Mouse (Mus musculus): Measurements from ENCODE around the gene Aif1l. TPM values are rescaled to one million over a fixed set of nuclear protein-coding genes. Genes with fewer than 3 reads are reported as not detected.

Gene Aif1l
- polyA plus RNA-seq, 1 experiment from 2014 or later = 12.4 TPM

GRCm38 (mm10) chr2:31957211-31957610 lies 7.3 kb downstream of the Aif1l start:
- H3K9me3 ChIP-seq (replicated peaks; ENCODE audit: control insufficient read depth, low read length) = no peaks in the 10 kb centered on the region
- H3K4me2 ChIP-seq (ENCODE audit: low read depth, low read length) = no peak overlapping the region
- peaks cover 6% of the 10 kb centered on the region; the same call in 1 of the 2 replicates for H3K4me1 ChIP-seq (ENCODE audit: control insufficient read depth, insufficient read depth, low read length)
- H3K27me3 ChIP-seq (ENCODE audit: control insufficient read depth, insufficient read depth, low read length) = no peaks in the 10 kb centered on the region
- no peaks in the 10 kb centered on the region for H3K36me3 ChIP-seq (ENCODE audit: control insufficient read depth, insufficient read depth, low read length)
- ATAC-seq (ENCODE audit: insufficient read depth, low FRiP score) = no peak
- 85% methylated on average over 10 of the region's 10 CpGs for WGBS
- H3K4me3 ChIP-seq (replicated peaks; ENCODE audit: low read length) = no peak overlapping the region
- H3K27ac ChIP-seq (ENCODE audit: low read length) = no peak overlapping the region
- no peak overlapping the region for H3K9ac ChIP-seq (ENCODE audit: low read length)

- WGBS = 94% methylated on average over 8 of the region's 8 CpGs
Observed at GRCm38 (mm10) chr2:31960986-31961385, 11.0 kb downstream of the Aif1l start.

DNA sequence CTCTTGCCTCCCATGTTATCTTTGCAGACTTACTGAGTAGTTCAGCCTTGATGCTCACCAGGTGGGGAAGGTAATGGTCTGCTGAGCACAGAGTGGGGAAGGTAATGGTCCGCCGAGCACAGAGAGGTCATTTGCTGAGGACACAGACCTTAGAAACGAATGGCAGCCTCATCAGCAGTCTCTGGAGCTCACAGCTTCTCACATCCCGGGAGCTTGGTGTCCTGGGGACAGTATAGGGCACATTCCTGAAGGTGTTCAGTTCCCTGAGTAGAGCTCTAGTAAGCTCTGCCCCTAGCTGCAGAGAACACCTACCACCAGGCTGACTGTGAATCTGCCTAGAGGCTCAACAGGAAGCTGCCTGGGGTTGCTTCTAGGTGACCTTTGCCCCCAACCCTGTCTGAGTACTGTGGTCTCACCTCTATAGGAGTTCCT lies 11.9 kb downstream of the Aif1l start:
- H3K4me1 ChIP-seq (ENCODE audit: control insufficient read depth, insufficient read depth, low read length) = peaks cover 6% of the 10 kb centered on the region; the same call in 1 of the 2 replicates
- H3K9ac ChIP-seq (ENCODE audit: low read length) = no peak overlapping the region
- 75% methylated on average over 4 of the region's 4 CpGs for WGBS
- H3K4me2 ChIP-seq (ENCODE audit: low read depth, low read length) = no peak overlapping the region
- no peak for ATAC-seq (ENCODE audit: insufficient read depth, low FRiP score)
- H3K4me3 ChIP-seq (replicated peaks; ENCODE audit: low read length) = no peak overlapping the region
- no peaks in the 10 kb centered on the region for H3K27me3 ChIP-seq (ENCODE audit: control insufficient read depth, insufficient read depth, low read length)
- no peak overlapping the region for H3K27ac ChIP-seq (ENCODE audit: low read length)
- no peaks in the 10 kb centered on the region for H3K36me3 ChIP-seq (ENCODE audit: control insufficient read depth, insufficient read depth, low read length)
- no peaks in the 10 kb centered on the region for H3K9me3 ChIP-seq (replicated peaks; ENCODE audit: control insufficient read depth, low read length)

More at GRCm38 (mm10) chr2:31960986-31961385, 11.0 kb downstream of the Aif1l start:
- Histone ChIP-seq H3K9ac (ENCODE audit: low read length) (no peak overlapping the region), H3K27me3 (ENCODE audit: control insufficient read depth, insufficient read depth, low read length) (no peaks in the 10 kb centered on the region), H3K9me3 (replicated peaks; ENCODE audit: control insufficient read depth, low read length) (no peaks in the 10 kb centered on the region), H3K27ac (ENCODE audit: low read length) (no peak overlapping the region), H3K4me1 (ENCODE audit: control insufficient read depth, insufficient read depth, low read length) (peaks cover 6% of the 10 kb centered on the region; the same call in 1 of the 2 replicates), H3K36me3 (ENCODE audit: control insufficient read depth, insufficient read depth, low read length) (no peaks in the 10 kb centered on the region), H3K4me2 (ENCODE audit: low read depth, low read length) (no peak overlapping the region), H3K4me3 (replicated peaks; ENCODE audit: low read length) (no peak overlapping the region)
- ATAC-seq (ENCODE audit: insufficient read depth, low FRiP score) = no peak

DNA sequence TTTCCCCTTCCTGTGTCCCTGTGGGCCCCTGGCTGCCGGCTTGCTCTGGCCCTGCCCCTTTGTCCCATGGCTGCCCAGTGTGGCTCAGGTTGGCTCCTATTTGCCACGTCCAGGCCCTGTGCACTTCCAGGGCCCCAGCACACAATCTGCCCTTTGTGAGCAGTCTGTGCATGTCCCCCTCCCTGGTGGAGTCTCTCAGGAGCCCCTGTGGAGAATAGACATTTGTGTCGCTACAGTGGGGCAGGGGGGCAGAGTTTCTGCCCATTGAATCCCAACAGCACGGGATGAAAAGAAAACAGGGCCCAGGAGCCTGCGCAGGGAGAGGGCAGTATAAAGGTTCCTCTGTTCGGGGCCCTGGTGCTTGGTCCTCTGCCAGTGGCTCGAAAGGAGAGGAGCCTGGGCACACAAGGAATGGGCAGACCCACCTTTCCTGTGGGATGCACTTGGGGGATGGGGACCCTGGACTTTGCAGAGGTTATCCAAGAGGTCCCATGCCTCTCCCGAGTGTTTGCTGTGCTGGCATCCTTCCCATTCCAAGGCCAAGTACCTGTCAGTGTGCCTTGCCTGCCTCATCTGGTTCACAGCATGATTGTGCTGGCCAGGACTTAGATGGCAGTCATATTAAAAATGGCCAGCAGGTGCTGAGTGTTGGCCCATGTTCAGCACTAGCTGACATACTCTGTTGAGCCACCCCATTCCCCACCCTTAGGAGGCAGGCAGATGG lies 12.7 kb downstream of the Aif1l start:
- H3K36me3 ChIP-seq (ENCODE audit: control insufficient read depth, insufficient read depth, low read length) = no peaks in the 10 kb centered on the region
- H3K4me2 ChIP-seq (ENCODE audit: low read depth, low read length) = no peak overlapping the region
- H3K9me3 ChIP-seq (replicated peaks; ENCODE audit: control insufficient read depth, low read length) = no peaks in the 10 kb centered on the region
- no peaks in the 10 kb centered on the region for H3K27me3 ChIP-seq (ENCODE audit: control insufficient read depth, insufficient read depth, low read length)
- WGBS = 66% methylated on average over 8 of the region's 8 CpGs
- ATAC-seq (ENCODE audit: insufficient read depth, low FRiP score) = peak; percentile 29
- no peak overlapping the region for H3K9ac ChIP-seq (ENCODE audit: low read length)
- no peak overlapping the region for H3K4me3 ChIP-seq (replicated peaks; ENCODE audit: low read length)
- H3K4me1 ChIP-seq (ENCODE audit: control insufficient read depth, insufficient read depth, low read length) = peaks cover 6% of the 10 kb centered on the region; the same call in 1 of the 2 replicates
- H3K27ac ChIP-seq (ENCODE audit: low read length) = no peak overlapping the region

DNA sequence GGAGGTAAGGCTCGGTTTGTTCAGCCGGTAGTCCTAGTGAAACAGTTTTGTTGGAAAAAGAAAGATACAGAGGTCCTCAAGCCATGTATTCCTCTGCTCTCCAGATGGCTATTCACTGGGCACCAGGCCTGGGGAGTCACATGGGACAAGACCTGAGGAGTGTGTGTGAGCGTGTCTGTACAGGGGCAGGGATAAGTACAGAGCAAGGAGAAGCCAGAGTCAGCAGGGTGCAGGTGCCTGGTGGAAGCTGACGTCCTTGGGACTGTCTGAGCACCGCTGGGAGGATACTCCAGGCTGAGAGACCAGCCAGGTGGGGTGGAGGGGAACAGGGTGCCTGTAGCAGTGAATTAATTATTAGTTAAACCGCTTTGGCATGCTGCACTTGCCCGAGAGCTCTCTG lies 13.6 kb downstream of the Aif1l start:
- WGBS = 78% methylated on average over 7 of the region's 7 CpGs

GRCm38 (mm10) chr2:31964191-31964590 lies 14.3 kb downstream of the Aif1l start:
- Histone ChIP-seq H3K4me1 (ENCODE audit: control insufficient read depth, insufficient read depth, low read length) (peaks cover 6% of the 10 kb centered on the region; the same call in 1 of the 2 replicates), H3K36me3 (ENCODE audit: control insufficient read depth, insufficient read depth, low read length) (no peaks in the 10 kb centered on the region), H3K9ac (ENCODE audit: low read length) (no peak overlapping the region), H3K4me2 (ENCODE audit: low read depth, low read length) (no peak overlapping the region), H3K9me3 (replicated peaks; ENCODE audit: control insufficient read depth, low read length) (no peaks in the 10 kb centered on the region), H3K27me3 (ENCODE audit: control insufficient read depth, insufficient read depth, low read length) (no peaks in the 10 kb centered on the region), H3K4me3 (replicated peaks; ENCODE audit: low read length) (no peak overlapping the region), H3K27ac (ENCODE audit: low read length) (no peak overlapping the region)
- WGBS = 56% methylated on average over 3 of the region's 3 CpGs
- ATAC-seq (ENCODE audit: insufficient read depth, low FRiP score) = no peak

More for the DNA sequence above, 13.6 kb downstream of the Aif1l start:
- 0 out of 2 replicates have a peak overlapping the region, but pooled peaks have one; percentile 3 for H3K9ac ChIP-seq (ENCODE audit: low read length)
- no peak overlapping the region for H3K27ac ChIP-seq (ENCODE audit: low read length)
- ATAC-seq (ENCODE audit: insufficient read depth, low FRiP score) = no peak
- no peaks in the 10 kb centered on the region for H3K9me3 ChIP-seq (replicated peaks; ENCODE audit: control insufficient read depth, low read length)
- no peaks in the 10 kb centered on the region for H3K27me3 ChIP-seq (ENCODE audit: control insufficient read depth, insufficient read depth, low read length)
- no peaks in the 10 kb centered on the region for H3K36me3 ChIP-seq (ENCODE audit: control insufficient read depth, insufficient read depth, low read length)
- H3K4me1 ChIP-seq (ENCODE audit: control insufficient read depth, insufficient read depth, low read length) = peaks cover 6% of the 10 kb centered on the region; the same call in 1 of the 2 replicates
- H3K4me3 ChIP-seq (replicated peaks; ENCODE audit: low read length) = no peak overlapping the region
- no peak overlapping the region for H3K4me2 ChIP-seq (ENCODE audit: low read depth, low read length)

DNA sequence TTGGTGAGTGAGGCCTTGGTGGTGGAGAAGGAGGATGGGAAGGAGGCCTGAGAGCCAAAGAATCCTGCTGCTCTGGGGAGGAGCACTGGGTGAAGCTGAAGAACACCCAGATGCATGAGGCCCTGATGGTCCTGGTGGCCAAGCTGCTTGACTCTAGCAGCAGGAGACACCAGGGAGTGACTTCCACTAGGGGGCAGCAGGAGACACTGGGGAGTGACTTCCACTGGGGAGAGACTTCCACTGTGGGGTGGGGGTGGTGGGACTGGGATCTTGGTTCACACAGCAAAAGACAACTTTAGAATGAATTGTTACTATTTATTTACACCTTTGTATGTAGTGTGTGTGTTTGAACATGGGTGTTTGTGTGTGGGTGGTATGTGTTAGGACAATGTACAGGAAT lies 15.2 kb downstream of the Aif1l start:
- Histone ChIP-seq H3K4me1 (ENCODE audit: control insufficient read depth, insufficient read depth, low read length) (0 out of 2 replicates have a peak, but pooled peaks cover 3% of the 10 kb centered on the region), H3K36me3 (ENCODE audit: control insufficient read depth, insufficient read depth, low read length) (no peaks in the 10 kb centered on the region), H3K4me3 (replicated peaks; ENCODE audit: low read length) (no peak overlapping the region), H3K9me3 (replicated peaks; ENCODE audit: control insufficient read depth, low read length) (no peaks in the 10 kb centered on the region), H3K4me2 (ENCODE audit: low read depth, low read length) (no peak overlapping the region), H3K27ac (ENCODE audit: low read length) (no peak overlapping the region), H3K9ac (ENCODE audit: low read length) (no peak overlapping the region), H3K27me3 (ENCODE audit: control insufficient read depth, insufficient read depth, low read length) (no peaks in the 10 kb centered on the region)
- no peak for ATAC-seq (ENCODE audit: insufficient read depth, low FRiP score)

GRCm38 (mm10) chr2:31966801-31967200 lies 16.9 kb downstream of the Aif1l start:
- no peaks in the 10 kb centered on the region for H3K9me3 ChIP-seq (replicated peaks; ENCODE audit: control insufficient read depth, low read length)
- no peak overlapping the region for H3K4me3 ChIP-seq (replicated peaks; ENCODE audit: low read length)
- H3K27me3 ChIP-seq (ENCODE audit: control insufficient read depth, insufficient read depth, low read length) = no peaks in the 10 kb centered on the region
- H3K27ac ChIP-seq (ENCODE audit: low read length) = no peak overlapping the region
- no peak overlapping the region for H3K4me2 ChIP-seq (ENCODE audit: low read depth, low read length)
- 60% methylated on average over 8 of the region's 8 CpGs for WGBS
- H3K4me1 ChIP-seq (ENCODE audit: control insufficient read depth, insufficient read depth, low read length) = no peaks in the 10 kb centered on the region
- no peaks in the 10 kb centered on the region for H3K36me3 ChIP-seq (ENCODE audit: control insufficient read depth, insufficient read depth, low read length)
- no peak overlapping the region for H3K9ac ChIP-seq (ENCODE audit: low read length)
- no peak for ATAC-seq (ENCODE audit: insufficient read depth, low FRiP score)

DNA sequence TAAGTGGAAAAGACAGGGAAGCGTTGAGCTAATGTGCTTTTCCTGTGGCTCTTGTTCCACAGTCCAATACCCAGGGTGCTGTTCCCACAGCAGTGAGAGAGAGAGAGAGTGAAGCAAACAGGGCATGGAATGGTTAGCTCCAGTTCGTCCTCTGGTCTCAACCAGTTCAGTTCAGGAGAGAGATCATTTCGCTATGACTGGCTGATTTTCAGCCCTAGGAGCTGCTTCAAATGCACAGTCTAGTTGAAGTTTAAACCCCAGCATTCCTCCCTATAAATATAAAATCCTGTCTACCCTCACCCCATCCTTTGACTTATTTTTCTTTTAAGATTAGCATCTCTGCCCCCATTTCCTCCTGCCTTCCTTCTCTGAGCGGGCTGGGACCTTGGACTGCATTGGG lies 22.6 kb downstream of the Aif1l start:
- ATAC-seq (ENCODE audit: insufficient read depth, low FRiP score) = no peak
- 80% methylated on average over 4 of the region's 4 CpGs for WGBS
- Histone ChIP-seq H3K4me3 (replicated peaks; ENCODE audit: low read length) (no peak overlapping the region), H3K36me3 (ENCODE audit: control insufficient read depth, insufficient read depth, low read length) (peaks cover 10% of the 10 kb centered on the region; the same call in 1 of the 2 replicates), H3K4me2 (ENCODE audit: low read depth, low read length) (no peak overlapping the region), H3K9ac (ENCODE audit: low read length) (no peak overlapping the region), H3K27ac (ENCODE audit: low read length) (no peak overlapping the region), H3K9me3 (replicated peaks; ENCODE audit: control insufficient read depth, low read length) (no peaks in the 10 kb centered on the region), H3K27me3 (ENCODE audit: control insufficient read depth, insufficient read depth, low read length) (no peaks in the 10 kb centered on the region), H3K4me1 (ENCODE audit: control insufficient read depth, insufficient read depth, low read length) (peaks cover 14% of the 10 kb centered on the region)

Data from stomach, embryonic 16.5 days (tissue).